Mouse (Mus musculus) cerebellum, adult 2 months (tissue): ENCODE measurements around the gene Sardh. TPM values are rescaled to one million over a fixed set of nuclear protein-coding genes. Genes with fewer than 3 reads are reported as not detected.

Experiments
- DNase-seq, 2 experiments: peaks; one replicate each; pipeline ENCODE4 v3.0.0; 2021
- H3K27ac ChIP-seq: fragments of 200-500 bp; 2 replicates; pipeline ENCODE4 v1.5.1; 2012; ENCODE audit warnings: low read length, control low read depth, inconsistent platforms; ENCODE audit not compliant: insufficient read depth
- H3K27me3 ChIP-seq: fragments of 200-500 bp; 2 replicates; pipeline ENCODE4 v1.6.1; 2012; ENCODE audit warnings: inconsistent platforms, mild to moderate bottlenecking, low read length, moderate library complexity; ENCODE audit not compliant: control insufficient read depth, insufficient read depth
- H3K4me1 ChIP-seq: fragments of 200-500 bp; 2 replicates; pipeline ENCODE4 v1.6.1; 2011; ENCODE audit warnings: low read length; ENCODE audit not compliant: control insufficient read depth, insufficient read depth
- H3K4me3 ChIP-seq: fragments of 200-500 bp; replicated peaks from 2 replicates; pipeline ENCODE3; 2011; ENCODE audit warnings: mild to moderate bottlenecking, low read depth, low read length, control low read depth; ENCODE audit not compliant: insufficient read depth
- CTCF ChIP-seq: fragments of 200-500 bp; IDR thresholded peaks from 2 replicates; pipeline ENCODE4 v1.5.1; 2011; ENCODE audit warnings: low read depth, mild to moderate bottlenecking, control low read depth, low read length, moderate library complexity, borderline replicate concordance; ENCODE audit not compliant: insufficient read depth
- POLR2A ChIP-seq: fragments of 200-500 bp; IDR thresholded peaks from 2 replicates; pipeline ENCODE4 v1.6.1; 2011; ENCODE audit warnings: low read length, control low read depth, borderline replicate concordance; ENCODE audit not compliant: insufficient read depth
- WGBS: fragments of 180-500 bp; shearing (Covaris S2); methylation state at CpG from one replicate; pipeline ENCODE4 v1.1.7; 2018; 5-methylcytosine and 5-hydroxymethylcytosine counted together
- polyA plus RNA-seq: library from polyadenylated mRNA; depleted of rRNA; stranded (reverse); fragments of >200 nt; gene quantifications from 2 replicates; pipeline ENCODE4 v1.2.3, GENCODE M21; 2012

Gene Sardh
- polyA plus RNA-seq, 1 experiment: 10.5 TPM

- 86% methylated on average over 7 of the region's 7 CpGs for WGBS
- no peak overlapping the region for H3K27ac ChIP-seq
- no peak for TF ChIP-seq POLR2A
- TF ChIP-seq CTCF: no peak
- no peaks in the 10 kb centered on the region for H3K27me3 ChIP-seq
- H3K4me1 ChIP-seq: peaks cover 9% of the 10 kb centered on the region
- no peak for DNase-seq
- H3K4me3 ChIP-seq: no peak overlapping the region
These were observed 2.2 kb downstream of the Sardh start for GRCm38 (mm10) chr2:27245947-27246346.

- 38% methylated on average over 4 of the region's 4 CpGs for WGBS
- H3K27me3 ChIP-seq: no peaks in the 10 kb centered on the region
- TF ChIP-seq CTCF: peak; percentile 95
- TF ChIP-seq POLR2A: no peak
- H3K4me1 ChIP-seq: no peaks in the 10 kb centered on the region
- no peak overlapping the region for H3K4me3 ChIP-seq
- H3K27ac ChIP-seq: no peak overlapping the region
- DNase-seq: peak; percentile 58 to 75
These were observed 10.8 kb downstream of the Sardh start for GRCm38 (mm10) chr2:27237342-27237741.

- TF ChIP-seq CTCF (peak; percentile 75), POLR2A (no peak)
- Histone ChIP-seq H3K4me3 (no peak overlapping the region), H3K27ac (no peak overlapping the region), H3K27me3 (no peaks in the 10 kb centered on the region), H3K4me1 (no peaks in the 10 kb centered on the region)
- WGBS: 29% methylated on average over 3 of the region's 3 CpGs
- DNase-seq: peak; percentile 41 to 64
These were observed 12.4 kb downstream of the Sardh start for GRCm38 (mm10) chr2:27235729-27236128.

GRCm38 (mm10) chr2:27232376-27232775 is 15.8 kb downstream of the Sardh start:
- 50% methylated on average over 7 of the region's 7 CpGs for whole genome bisulfite sequencing

GRCm38 (mm10) chr2:27229481-27230105 is 18.5 kb downstream of the Sardh start:
- peak; percentile 49 to 60 for DNase-seq
- TF ChIP-seq POLR2A (no peak), CTCF (no peak)
- H3K4me3 ChIP-seq: no peak overlapping the region
- no peaks in the 10 kb centered on the region for H3K27me3 ChIP-seq
- 0 out of 2 replicates have a peak overlapping the region, but pooled peaks have one; percentile 4 for H3K27ac ChIP-seq
- 4% methylated on average over 2 of the region's 2 CpGs for WGBS
- peaks cover 19% of the 10 kb centered on the region for H3K4me1 ChIP-seq

More at GRCm38 (mm10) chr2:27232376-27232775, 15.8 kb downstream of the Sardh start:
- Histone ChIP-seq H3K4me3 (no peak overlapping the region), H3K27ac (no peak overlapping the region), H3K4me1 (peaks cover 19% of the 10 kb centered on the region), H3K27me3 (no peaks in the 10 kb centered on the region)
- DNase-seq: no peak
- TF ChIP-seq POLR2A: no peak
- no peak for TF ChIP-seq CTCF

GRCm38 (mm10) chr2:27228809-27229480 is 19.2 kb downstream of the Sardh start:
- peak in 1 of 2 experiments; percentile 7 for DNase-seq
- TF ChIP-seq CTCF (no peak; the same call in 1 of the 2 replicates), POLR2A (no peak)
- no peaks in the 10 kb centered on the region for H3K27me3 ChIP-seq
- no peak overlapping the region for H3K4me3 ChIP-seq
- H3K4me1 ChIP-seq: peaks cover 19% of the 10 kb centered on the region
- no peak overlapping the region for H3K27ac ChIP-seq
- WGBS: 34% methylated on average over 5 of the region's 5 CpGs

GRCm38 (mm10) chr2:27226572-27226971 is 21.6 kb downstream of the Sardh start:
- TF ChIP-seq POLR2A: no peak
- no peak for TF ChIP-seq CTCF
- WGBS: 91% methylated on average over 7 of the region's 7 CpGs
- no peak overlapping the region for H3K4me3 ChIP-seq
- peaks cover 35% of the 10 kb centered on the region for H3K4me1 ChIP-seq
- no peak for DNase-seq
- no peaks in the 10 kb centered on the region for H3K27me3 ChIP-seq
- no peak overlapping the region for H3K27ac ChIP-seq

GRCm38 (mm10) chr2:27223012-27223421 is 25.1 kb downstream of the Sardh start:
- Histone ChIP-seq H3K4me3 (no peak overlapping the region), H3K4me1 (peaks cover 23% of the 10 kb centered on the region), H3K27me3 (no peaks in the 10 kb centered on the region), H3K27ac (no peak overlapping the region)
- WGBS: 7% methylated on average over 7 of the region's 7 CpGs
- peak; percentile 66 to 67 for DNase-seq
- no peak for TF ChIP-seq POLR2A
